Mouse (Mus musculus) embryonic facial prominence, embryonic 12.5 days (tissue): ENCODE data around the gene Gm6268. TPM values are rescaled to one million over a fixed set of nuclear protein-coding genes. Genes with fewer than 3 reads are reported as not detected.

Experiments used
- ATAC-seq: fragments of 200-750 bp; cut with Nextera tagmentation; 2 replicates; pipeline ENCODE4 v1.8.0; 2017; ENCODE audit not compliant: insufficient number of reproducible peaks, insufficient read depth, low FRiP score, low TSS enrichment
- H3K27ac ChIP-seq: fragments of 300-500 bp; sonication (generic); 2 replicates; pipeline ENCODE4 v1.5.1; 2016; ENCODE audit warnings: mild to moderate bottlenecking
- H3K27me3 ChIP-seq: fragments of 300-500 bp; sonication (generic); 2 replicates; pipeline ENCODE4 v1.6.1; 2016; ENCODE audit warnings: mild to moderate bottlenecking, moderate library complexity
- H3K36me3 ChIP-seq: fragments of 300-500 bp; sonication (generic); 2 replicates; pipeline ENCODE4 v1.6.1; 2016; ENCODE audit warnings: mild to moderate bottlenecking
- H3K4me1 ChIP-seq: fragments of 300-500 bp; sonication (generic); 2 replicates; pipeline ENCODE4 v1.6.1; 2016
- H3K4me2 ChIP-seq: fragments of 300-500 bp; sonication (generic); replicated peaks from 2 replicates; pipeline ENCODE4 v1.6.1; 2016; ENCODE audit warnings: mild to moderate bottlenecking, moderate library complexity
- H3K4me3 ChIP-seq: fragments of 300-500 bp; sonication (generic); 2 replicates; pipeline ENCODE4 v1.5.1; 2016; ENCODE audit warnings: mild to moderate bottlenecking
- H3K9ac ChIP-seq: fragments of 300-500 bp; sonication (generic); 2 replicates; pipeline ENCODE4 v1.6.1; 2016; ENCODE audit warnings: mild to moderate bottlenecking, moderate library complexity
- H3K9me3 ChIP-seq: fragments of 300-500 bp; sonication (generic); 2 replicates; pipeline ENCODE4 v1.6.1; 2016; ENCODE audit warnings: mild to moderate bottlenecking, moderate library complexity
- WGBS: fragments of 180-500 bp; shearing (Covaris S2); methylation state at CpG from one replicate; pipeline ENCODE4 v1.1.7; 2016; 5-methylcytosine and 5-hydroxymethylcytosine counted together
- polyA plus RNA-seq: library from polyadenylated mRNA; unstranded; fragments of >200 nt; fragmentation: Nextera tagmentation; extraction: Ambion mirVana; gene quantifications from 2 replicates; pipeline ENCODE4 v1.2.1, GENCODE M21; 2016

Gene Gm6268
- not detected in 2 replicates for polyA plus RNA-seq

DNA sequence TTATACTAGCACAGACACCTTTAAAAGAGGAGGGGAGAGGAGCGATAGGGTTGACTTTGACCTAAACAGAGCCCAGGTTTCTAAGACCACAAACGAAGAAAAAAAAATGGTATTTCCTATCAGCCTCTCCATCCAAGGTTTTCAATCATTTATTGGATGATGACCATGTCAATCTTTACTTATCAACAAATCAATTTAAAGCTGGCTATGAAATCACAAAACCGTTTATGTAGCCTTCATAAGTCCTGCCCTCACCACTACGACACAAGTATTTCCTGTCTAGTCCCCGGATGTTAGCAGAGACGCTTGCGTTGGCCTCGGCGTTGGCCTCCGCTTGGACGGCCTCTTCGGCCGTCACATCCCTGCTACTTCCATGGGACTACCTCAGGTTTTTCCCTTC lies at the start of gene Gm6268:
Gm6268 (plus strand) TSS at position 301 of the 400 bp plus-strand sequence.
- H3K36me3 ChIP-seq: no peaks in the 10 kb centered on the region
- no peaks in the 10 kb centered on the region for H3K27me3 ChIP-seq
- 90% methylated on average over 13 of the region's 13 CpGs for WGBS
- no peak within 1 kb of the TSS for H3K4me2 ChIP-seq
- no peak within 1 kb of the TSS for H3K27ac ChIP-seq
- no peaks in the 10 kb centered on the region for H3K9me3 ChIP-seq
- no peaks in the 10 kb centered on the region for H3K4me1 ChIP-seq
- no peak for ATAC-seq
- H3K4me3 ChIP-seq: no peak within 1 kb of the TSS
- H3K9ac ChIP-seq: no peak within 1 kb of the TSS

DNA sequence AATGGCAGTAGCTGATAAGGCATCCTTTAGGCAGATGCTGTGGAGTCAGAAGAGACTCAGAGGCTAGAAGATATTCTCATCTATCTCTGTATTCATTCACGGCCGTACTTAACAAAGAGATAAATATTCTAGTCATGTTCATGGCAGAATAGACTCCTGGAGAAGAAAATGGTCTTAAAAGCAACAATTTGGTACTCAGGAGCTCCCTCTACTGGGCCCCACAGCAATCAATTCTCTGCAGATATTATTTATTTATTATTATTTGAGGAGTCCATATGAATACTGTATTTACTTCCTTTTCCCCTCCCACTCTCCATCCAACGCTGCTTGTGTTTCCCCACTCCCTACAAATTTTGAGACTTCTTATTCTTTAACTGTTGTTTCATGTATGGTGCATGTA lies 48.6 kb upstream of the Gm6268 start:
- no peak for ATAC-seq
- Histone ChIP-seq H3K27me3 (no peaks in the 10 kb centered on the region), H3K9ac (no peak overlapping the region), H3K4me2 (no peak overlapping the region), H3K36me3 (no peaks in the 10 kb centered on the region), H3K4me1 (no peaks in the 10 kb centered on the region), H3K27ac (no peak overlapping the region), H3K4me3 (no peak overlapping the region), H3K9me3 (no peaks in the 10 kb centered on the region)
- WGBS: 62% methylated on average over 3 of the region's 3 CpGs

GRCm38 (mm10) chrX:36385340-36385739 lies 15.7 kb upstream of the Gm6268 start:
- no peaks in the 10 kb centered on the region for H3K36me3 ChIP-seq
- H3K27ac ChIP-seq: no peak overlapping the region
- ATAC-seq: no peak
- H3K4me3 ChIP-seq: no peak overlapping the region
- no peaks in the 10 kb centered on the region for H3K27me3 ChIP-seq
- no peaks in the 10 kb centered on the region for H3K9me3 ChIP-seq
- no peak overlapping the region for H3K9ac ChIP-seq
- H3K4me1 ChIP-seq: no peaks in the 10 kb centered on the region
- no peak overlapping the region for H3K4me2 ChIP-seq

- no peak overlapping the region for H3K4me3 ChIP-seq
- H3K9ac ChIP-seq: no peak overlapping the region
- WGBS: 55% methylated on average over 3 of the region's 3 CpGs
- no peaks in the 10 kb centered on the region for H3K27me3 ChIP-seq
- no peaks in the 10 kb centered on the region for H3K9me3 ChIP-seq
- no peaks in the 10 kb centered on the region for H3K36me3 ChIP-seq
- no peak overlapping the region for H3K4me2 ChIP-seq
- ATAC-seq: no peak
- H3K27ac ChIP-seq: no peak overlapping the region
- H3K4me1 ChIP-seq: no peaks in the 10 kb centered on the region
Measured at GRCm38 (mm10) chrX:36389971-36390370, 11.1 kb upstream of the Gm6268 start.

DNA sequence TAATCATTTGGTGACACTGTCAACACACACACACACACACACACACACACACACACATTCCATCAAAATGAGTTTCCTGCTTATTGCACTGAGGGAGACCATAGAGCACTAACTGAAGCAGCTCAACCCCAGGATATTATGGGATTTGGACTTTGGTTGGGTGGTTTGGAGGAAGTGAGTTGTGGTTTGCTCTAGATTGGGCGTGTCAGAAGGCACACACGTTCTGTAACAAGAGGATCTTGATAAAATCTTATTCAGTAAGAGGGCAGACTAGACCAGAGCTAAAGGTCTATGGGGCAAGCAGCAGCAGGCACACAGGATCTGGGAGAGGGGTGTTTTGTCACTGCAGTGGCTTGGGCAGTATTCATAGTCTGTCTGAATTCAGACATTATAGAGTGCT lies 10.6 kb upstream of the Gm6268 start:
- H3K4me1 ChIP-seq: no peaks in the 10 kb centered on the region
- H3K4me3 ChIP-seq: no peak overlapping the region
- no peaks in the 10 kb centered on the region for H3K9me3 ChIP-seq
- H3K9ac ChIP-seq: no peak overlapping the region
- WGBS: 49% methylated on average over 2 of the region's 2 CpGs
- ATAC-seq: no peak
- no peaks in the 10 kb centered on the region for H3K27me3 ChIP-seq
- no peak overlapping the region for H3K27ac ChIP-seq
- no peak overlapping the region for H3K4me2 ChIP-seq
- H3K36me3 ChIP-seq: no peaks in the 10 kb centered on the region

DNA sequence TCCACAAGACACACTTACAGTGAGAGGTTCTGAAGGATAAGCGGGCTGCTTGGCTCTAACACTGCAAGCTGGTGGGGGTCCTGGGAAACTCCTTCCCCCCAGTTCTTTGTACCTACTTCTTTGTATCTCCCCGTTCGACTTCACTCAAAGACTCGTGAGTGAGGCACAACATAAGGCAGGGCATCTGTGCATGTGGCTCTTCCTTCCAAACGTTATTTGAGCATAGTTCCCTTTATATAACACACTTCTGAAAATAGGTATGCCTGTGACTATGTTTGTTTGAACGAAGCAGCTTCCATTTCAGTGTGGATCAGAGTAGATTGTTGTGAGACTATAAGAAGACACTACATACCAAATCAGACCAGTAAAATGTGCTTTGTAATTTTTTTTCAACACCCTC lies 8.4 kb upstream of the Gm6268 start:
- Histone ChIP-seq H3K4me3 (no peak overlapping the region), H3K4me1 (no peaks in the 10 kb centered on the region), H3K36me3 (no peaks in the 10 kb centered on the region), H3K27ac (no peak overlapping the region), H3K4me2 (no peak overlapping the region), H3K9me3 (no peaks in the 10 kb centered on the region), H3K9ac (no peak overlapping the region), H3K27me3 (no peaks in the 10 kb centered on the region)
- WGBS: 74% methylated on average over 6 of the region's 6 CpGs
- no peak for ATAC-seq

GRCm38 (mm10) chrX:36393279-36393678 lies 7.8 kb upstream of the Gm6268 start:
- H3K4me2 ChIP-seq: no peak overlapping the region
- H3K4me1 ChIP-seq: no peaks in the 10 kb centered on the region
- no peak overlapping the region for H3K27ac ChIP-seq
- ATAC-seq: no peak
- no peaks in the 10 kb centered on the region for H3K27me3 ChIP-seq
- no peak overlapping the region for H3K9ac ChIP-seq
- H3K36me3 ChIP-seq: no peaks in the 10 kb centered on the region
- H3K4me3 ChIP-seq: no peak overlapping the region
- 33% methylated on average over 5 of the region's 6 CpGs for WGBS
- H3K9me3 ChIP-seq: no peaks in the 10 kb centered on the region

DNA sequence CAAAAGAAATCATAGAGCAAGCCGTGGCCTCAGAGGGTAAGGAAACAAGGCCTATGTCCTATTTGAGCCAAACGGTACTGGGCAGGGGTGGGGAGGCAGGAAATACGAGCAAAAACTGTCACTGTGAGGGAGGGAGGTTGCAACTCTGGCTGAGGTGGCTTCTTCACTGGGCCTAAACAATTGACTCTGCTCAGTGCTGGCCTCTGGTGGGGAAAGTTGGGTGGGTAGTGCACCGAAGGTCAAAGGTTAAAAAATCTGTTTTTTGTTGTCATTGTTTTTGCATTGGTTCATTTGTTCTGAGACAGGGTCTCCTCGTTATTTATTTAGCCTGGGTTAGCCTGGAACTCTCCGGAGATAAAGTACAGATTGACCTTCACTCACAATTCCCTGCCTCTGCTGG lies 1.2 kb downstream of the Gm6268 start:
- Histone ChIP-seq H3K4me1 (no peaks in the 10 kb centered on the region), H3K9ac (no peak overlapping the region), H3K27me3 (no peaks in the 10 kb centered on the region), H3K9me3 (no peaks in the 10 kb centered on the region), H3K27ac (no peak overlapping the region), H3K4me2 (no peak overlapping the region), H3K36me3 (no peaks in the 10 kb centered on the region), H3K4me3 (no peak overlapping the region)
- 62% methylated on average over 6 of the region's 6 CpGs for WGBS
- no peak for ATAC-seq

- H3K36me3 ChIP-seq: no peaks in the 10 kb centered on the region
- no peak overlapping the region for H3K9ac ChIP-seq
- no peak overlapping the region for H3K27ac ChIP-seq
- no peak overlapping the region for H3K4me3 ChIP-seq
- WGBS: 83% methylated on average over 3 of the region's 3 CpGs
- no peaks in the 10 kb centered on the region for H3K9me3 ChIP-seq
- ATAC-seq: no peak
- H3K4me1 ChIP-seq: no peaks in the 10 kb centered on the region
- no peak overlapping the region for H3K4me2 ChIP-seq
- H3K27me3 ChIP-seq: no peaks in the 10 kb centered on the region
Measured at GRCm38 (mm10) chrX:36419153-36419552, 18.1 kb downstream of the Gm6268 start.

DNA sequence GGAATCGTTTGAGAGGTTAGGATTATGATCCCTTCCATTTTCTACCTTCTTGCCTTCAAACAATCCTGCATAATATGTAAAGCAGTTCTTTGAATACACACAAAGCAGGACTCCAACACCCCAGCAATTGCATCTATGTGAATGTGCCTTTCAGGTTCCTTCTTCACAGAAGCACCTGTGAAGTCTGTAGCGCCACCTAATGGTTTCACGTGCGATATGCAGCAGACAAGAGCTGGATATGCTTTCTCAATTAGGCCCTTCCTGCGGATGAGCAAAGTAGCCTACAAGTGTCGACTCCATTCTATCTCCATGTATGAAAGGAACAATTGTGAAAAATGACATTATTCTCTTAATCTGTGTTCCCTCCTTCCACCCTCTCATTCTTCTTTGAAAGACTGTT lies 33.9 kb downstream of the Gm6268 start:
- H3K4me1 ChIP-seq: no peaks in the 10 kb centered on the region
- no peak overlapping the region for H3K4me3 ChIP-seq
- no peak for ATAC-seq
- WGBS: 43% methylated on average over 6 of the region's 6 CpGs
- no peaks in the 10 kb centered on the region for H3K36me3 ChIP-seq
- no peak overlapping the region for H3K9ac ChIP-seq
- H3K27ac ChIP-seq: no peak overlapping the region
- H3K27me3 ChIP-seq: no peaks in the 10 kb centered on the region
- no peaks in the 10 kb centered on the region for H3K9me3 ChIP-seq
- H3K4me2 ChIP-seq: no peak overlapping the region

DNA sequence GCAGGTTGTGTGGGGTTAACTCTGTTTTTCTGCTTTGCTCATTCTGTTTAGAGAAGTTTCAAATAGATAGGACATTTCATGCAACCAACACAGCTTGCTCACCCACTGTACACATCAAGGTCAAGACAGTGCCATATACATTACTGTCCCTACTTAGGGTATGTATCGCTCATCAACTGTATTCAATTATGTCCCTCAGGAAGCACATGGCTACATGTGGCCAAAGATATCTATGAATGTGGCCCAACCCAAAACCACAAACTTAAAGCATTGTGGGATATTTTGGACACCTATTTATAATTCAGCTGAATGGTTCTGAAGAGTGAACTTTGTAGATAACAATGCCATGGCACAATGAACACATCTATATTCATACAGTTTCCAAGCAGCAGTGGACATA lies 36.9 kb downstream of the Gm6268 start:
- Histone ChIP-seq H3K27me3 (no peaks in the 10 kb centered on the region), H3K4me1 (no peaks in the 10 kb centered on the region), H3K36me3 (no peaks in the 10 kb centered on the region), H3K27ac (no peak overlapping the region), H3K4me3 (no peak overlapping the region), H3K9ac (no peak overlapping the region), H3K4me2 (no peak overlapping the region), H3K9me3 (no peaks in the 10 kb centered on the region)
- ATAC-seq: no peak
- WGBS: 97% methylated on average over 1 of the region's 1 CpGs
